Mouse (Mus musculus): ENCODE measurements around the gene Lrrc1. TPM values are rescaled to one million over a fixed set of nuclear protein-coding genes. Genes with fewer than 3 reads are reported as not detected.
A peak's percentile ranks its signal among the peaks of the same experiment; 100 is the strongest.

The Lrrc1 gene
- total and polyA plus RNA-seq, 2 experiments from 2014 or later: 4.6 to 38.6 TPM

GRCm38 (mm10) chr9:77513892-77514291 is 30.8 kb downstream of the Lrrc1 start:
- H3K36me3 ChIP-seq (ENCODE audit: insufficient read depth, low read length): no peaks in the 10 kb centered on the region
- no peaks in the 10 kb centered on the region for H3K4me1 ChIP-seq (ENCODE audit: insufficient read depth, low read length)
- H3K27me3 ChIP-seq (ENCODE audit: insufficient read depth, low read length): no peaks in the 10 kb centered on the region; the same call in 1 of the 2 replicates
- TF ChIP-seq CTCF (IDR thresholded peaks at IDR 0.05): no peak
- no peaks in the 10 kb centered on the region for H3K9me3 ChIP-seq (ENCODE audit: low read length)
- no peak overlapping the region for H3K9ac ChIP-seq (replicated peaks; ENCODE audit: low read length, poor library complexity, severe bottlenecking)
- no peak overlapping the region for H3K4me2 ChIP-seq (ENCODE audit: low read depth, low read length, poor library complexity, severe bottlenecking)
- H3K27ac ChIP-seq (ENCODE audit: low read depth, low read length): no peak overlapping the region
- ATAC-seq (ENCODE audit: low FRiP score) (no peak), DNase-seq (ENCODE audit: low spot score) (no peak)
- WGBS: 64% methylated on average over 3 of the region's 3 CpGs
- H3K4me3 ChIP-seq (ENCODE audit: low read depth, low read length): no peak overlapping the region

- Histone ChIP-seq H3K9me3 (ENCODE audit: low read length) (no peaks in the 10 kb centered on the region), H3K27me3 (ENCODE audit: insufficient read depth, low read length) (no peaks in the 10 kb centered on the region; the same call in 1 of the 2 replicates), H3K4me2 (ENCODE audit: low read depth, low read length, poor library complexity, severe bottlenecking) (no peak overlapping the region), H3K9ac (replicated peaks; ENCODE audit: low read length, poor library complexity, severe bottlenecking) (no peak overlapping the region), H3K4me1 (ENCODE audit: insufficient read depth, low read length) (no peaks in the 10 kb centered on the region), H3K27ac (ENCODE audit: low read depth, low read length) (no peak overlapping the region), H3K36me3 (ENCODE audit: insufficient read depth, low read length) (no peaks in the 10 kb centered on the region), H3K4me3 (ENCODE audit: low read depth, low read length) (no peak overlapping the region)
- peak; percentile 57 for DNase-seq (ENCODE audit: low spot score)
- ATAC-seq (ENCODE audit: low FRiP score): peak; percentile 38; the same call in 1 of the 2 replicates
- no peak for TF ChIP-seq CTCF (IDR thresholded peaks at IDR 0.05)
- WGBS: 47% methylated on average over 6 of the region's 6 CpGs
These were observed 32.5 kb downstream of the Lrrc1 start for GRCm38 (mm10) chr9:77512220-77512619.

GRCm38 (mm10) chr9:77510574-77510973 is 34.1 kb downstream of the Lrrc1 start:
- WGBS: 83% methylated on average over 8 of the region's 8 CpGs
- Histone ChIP-seq H3K4me2 (ENCODE audit: low read depth, low read length, poor library complexity, severe bottlenecking) (no peak overlapping the region), H3K4me1 (ENCODE audit: insufficient read depth, low read length) (no peaks in the 10 kb centered on the region), H3K4me3 (ENCODE audit: low read depth, low read length) (no peak overlapping the region), H3K27ac (ENCODE audit: low read depth, low read length) (no peak overlapping the region), H3K36me3 (ENCODE audit: insufficient read depth, low read length) (no peaks in the 10 kb centered on the region), H3K9me3 (ENCODE audit: low read length) (no peaks in the 10 kb centered on the region), H3K9ac (replicated peaks; ENCODE audit: low read length, poor library complexity, severe bottlenecking) (no peak overlapping the region), H3K27me3 (ENCODE audit: insufficient read depth, low read length) (no peaks in the 10 kb centered on the region; the same call in 1 of the 2 replicates)
- DNase-seq (ENCODE audit: low spot score) (no peak), ATAC-seq (ENCODE audit: low FRiP score) (no peak)
- TF ChIP-seq CTCF (IDR thresholded peaks at IDR 0.05): no peak

- Histone ChIP-seq H3K36me3 (ENCODE audit: insufficient read depth, low read length) (no peaks in the 10 kb centered on the region), H3K9ac (replicated peaks; ENCODE audit: low read length, poor library complexity, severe bottlenecking) (no peak overlapping the region), H3K9me3 (ENCODE audit: low read length) (no peaks in the 10 kb centered on the region), H3K27ac (ENCODE audit: low read depth, low read length) (no peak overlapping the region), H3K4me1 (ENCODE audit: insufficient read depth, low read length) (0 out of 2 replicates have a peak, but pooled peaks cover 3% of the 10 kb centered on the region), H3K4me3 (ENCODE audit: low read depth, low read length) (no peak overlapping the region), H3K27me3 (ENCODE audit: insufficient read depth, low read length) (no peaks in the 10 kb centered on the region), H3K4me2 (ENCODE audit: low read depth, low read length, poor library complexity, severe bottlenecking) (no peak overlapping the region)
- WGBS: 93% methylated on average over 3 of the region's 3 CpGs
- no peak for TF ChIP-seq CTCF (IDR thresholded peaks at IDR 0.05)
- DNase-seq (ENCODE audit: low spot score) (no peak), ATAC-seq (ENCODE audit: low FRiP score) (no peak)
These were observed 36.8 kb downstream of the Lrrc1 start for GRCm38 (mm10) chr9:77507743-77508394.

- peak overlapping the region; percentile 15; the same call in 1 of the 2 replicates for H3K4me2 ChIP-seq (ENCODE audit: low read depth, low read length, poor library complexity, severe bottlenecking)
- no peak overlapping the region for H3K27ac ChIP-seq (ENCODE audit: low read depth, low read length)
- H3K9ac ChIP-seq (replicated peaks; ENCODE audit: low read length, poor library complexity, severe bottlenecking): no peak overlapping the region
- DNase-seq (ENCODE audit: low spot score) (peak; percentile 78), ATAC-seq (ENCODE audit: low FRiP score) (peak; percentile 47; the same call in 1 of the 2 replicates)
- no peaks in the 10 kb centered on the region for H3K36me3 ChIP-seq (ENCODE audit: insufficient read depth, low read length)
- no peak overlapping the region for H3K4me3 ChIP-seq (ENCODE audit: low read depth, low read length)
- no peaks in the 10 kb centered on the region for H3K27me3 ChIP-seq (ENCODE audit: insufficient read depth, low read length)
- TF ChIP-seq CTCF (IDR thresholded peaks at IDR 0.05): no peak
- H3K9me3 ChIP-seq (ENCODE audit: low read length): no peaks in the 10 kb centered on the region
- H3K4me1 ChIP-seq (ENCODE audit: insufficient read depth, low read length): 0 out of 2 replicates have a peak, but pooled peaks cover 3% of the 10 kb centered on the region
- 30% methylated on average over 14 of the region's 14 CpGs for WGBS
These were observed 41.9 kb downstream of the Lrrc1 start for GRCm38 (mm10) chr9:77502548-77503438.

GRCm38 (mm10) chr9:77502171-77502547 is 42.5 kb downstream of the Lrrc1 start:
- H3K9ac ChIP-seq (replicated peaks; ENCODE audit: low read length, poor library complexity, severe bottlenecking): no peak overlapping the region
- H3K36me3 ChIP-seq (ENCODE audit: insufficient read depth, low read length): no peaks in the 10 kb centered on the region
- no peaks in the 10 kb centered on the region for H3K9me3 ChIP-seq (ENCODE audit: low read length)
- H3K27me3 ChIP-seq (ENCODE audit: insufficient read depth, low read length): no peaks in the 10 kb centered on the region
- DNase-seq (ENCODE audit: low spot score) (no peak), ATAC-seq (ENCODE audit: low FRiP score) (no peak)
- no peak for TF ChIP-seq CTCF (IDR thresholded peaks at IDR 0.05)
- H3K27ac ChIP-seq (ENCODE audit: low read depth, low read length): no peak overlapping the region
- no peak overlapping the region for H3K4me2 ChIP-seq (ENCODE audit: low read depth, low read length, poor library complexity, severe bottlenecking)
- 34% methylated on average over 6 of the region's 6 CpGs for WGBS
- peaks cover 3% of the 10 kb centered on the region; the same call in 1 of the 2 replicates for H3K4me1 ChIP-seq (ENCODE audit: insufficient read depth, low read length)
- no peak overlapping the region for H3K4me3 ChIP-seq (ENCODE audit: low read depth, low read length)

All from midbrain, postnatal 0 days (tissue).